Mouse (Mus musculus) forebrain, embryonic 12.5 days (tissue): ENCODE measurements around the gene Hps1. TPM values are rescaled to one million over a fixed set of nuclear protein-coding genes. Genes with fewer than 3 reads are reported as not detected.

Experiments
- ATAC-seq: fragments of 200-750 bp; cut with Nextera tagmentation; 2 replicates; pipeline ENCODE4 v1.8.0; 2017; ENCODE audit warnings: moderate TSS enrichment; ENCODE audit not compliant: low FRiP score
- H3K27ac ChIP-seq: fragments of 300-500 bp; sonication (generic); 2 replicates; pipeline ENCODE4 v1.5.1; 2016; ENCODE audit warnings: mild to moderate bottlenecking
- H3K27me3 ChIP-seq: fragments of 300-500 bp; sonication (generic); 2 replicates; pipeline ENCODE4 v1.6.1; 2016; ENCODE audit warnings: mild to moderate bottlenecking
- H3K36me3 ChIP-seq: fragments of 300-500 bp; sonication (generic); replicated peaks from 2 replicates; pipeline ENCODE4 v1.6.1; 2016; ENCODE audit warnings: mild to moderate bottlenecking
- H3K4me1 ChIP-seq: fragments of 300-500 bp; sonication (generic); 2 replicates; pipeline ENCODE4 v1.6.1; 2016
- H3K4me2 ChIP-seq: fragments of 300-500 bp; sonication (generic); 2 replicates; pipeline ENCODE4 v1.6.1; 2016; ENCODE audit warnings: mild to moderate bottlenecking, moderate library complexity
- H3K4me3 ChIP-seq: fragments of 300-500 bp; sonication (generic); replicated peaks from 2 replicates; pipeline ENCODE4 v1.5.1; 2016; ENCODE audit warnings: mild to moderate bottlenecking
- H3K9ac ChIP-seq: fragments of 300-500 bp; sonication (generic); 2 replicates; pipeline ENCODE4 v1.6.1; 2016; ENCODE audit warnings: mild to moderate bottlenecking
- H3K9me3 ChIP-seq: fragments of 300-500 bp; sonication (generic); 2 replicates; pipeline ENCODE4 v1.6.1; 2016
- WGBS: fragments of 180-500 bp; shearing (Covaris S2); methylation state at CpG from one replicate; pipeline ENCODE4 v1.1.7; 2016; 5-methylcytosine and 5-hydroxymethylcytosine counted together
- polyA plus RNA-seq: library from polyadenylated mRNA; unstranded; fragments of >200 nt; fragmentation: Nextera tagmentation; extraction: Ambion mirVana; gene quantifications from 2 replicates; pipeline ENCODE4 v1.2.1, GENCODE M21; 2016

Hps1 gene
- 16.4 and 16.9 TPM in 2 replicates for polyA plus RNA-seq

GRCm38 (mm10) chr19:42779531-42780155 lies at the start of gene Hps1:
Gene Hps1 (minus strand): TSS chr19:42779978.
- ATAC-seq: peak; percentile 98
- Histone ChIP-seq H3K4me3 (peak within 1 kb of the TSS; percentile 55), H3K9me3 (no peaks in the 10 kb centered on the region), H3K27me3 (peaks cover 2% of the 10 kb centered on the region; the same call in 1 of the 2 replicates), H3K9ac (peak within 1 kb of the TSS; percentile 57), H3K36me3 (no peaks in the 10 kb centered on the region), H3K4me1 (peaks cover 17% of the 10 kb centered on the region), H3K4me2 (peak within 1 kb of the TSS; percentile 59), H3K27ac (peak within 1 kb of the TSS; percentile 74)
- under 1% methylated on average over 43 of the region's 43 CpGs for WGBS

GRCm38 (mm10) chr19:42829196-42829595 lies 49.4 kb upstream of the Hps1 start:
- Histone ChIP-seq H3K9ac (no peak overlapping the region), H3K4me2 (no peak overlapping the region), H3K36me3 (no peaks in the 10 kb centered on the region), H3K27ac (no peak overlapping the region), H3K9me3 (no peaks in the 10 kb centered on the region), H3K4me1 (no peaks in the 10 kb centered on the region), H3K27me3 (no peaks in the 10 kb centered on the region), H3K4me3 (no peak overlapping the region)
- 73% methylated on average over 4 of the region's 4 CpGs for WGBS
- ATAC-seq: no peak

DNA sequence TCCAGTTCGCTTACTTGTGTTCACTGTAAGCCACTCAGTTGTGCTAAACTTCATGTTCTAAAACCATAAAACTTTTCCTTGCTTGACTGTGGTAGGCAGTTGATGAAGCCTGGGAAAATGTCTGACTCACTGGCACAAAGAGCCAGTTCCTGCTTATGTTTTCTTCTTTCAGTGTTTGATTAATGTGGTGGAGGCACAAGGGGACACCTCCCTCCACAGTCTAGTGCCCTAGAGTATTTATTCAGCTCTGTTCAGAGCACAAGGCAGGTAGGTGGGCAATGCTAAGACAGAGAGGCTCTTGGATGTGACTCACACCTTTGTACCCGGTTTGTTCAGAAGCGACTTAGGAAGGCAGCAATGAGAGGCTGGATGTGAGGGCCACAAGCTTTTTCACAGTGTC lies 48.1 kb upstream of the Hps1 start:
- Histone ChIP-seq H3K27ac (no peak overlapping the region), H3K4me1 (no peaks in the 10 kb centered on the region), H3K36me3 (no peaks in the 10 kb centered on the region), H3K9ac (no peak overlapping the region), H3K4me2 (no peak overlapping the region), H3K4me3 (no peak overlapping the region), H3K27me3 (no peaks in the 10 kb centered on the region), H3K9me3 (no peaks in the 10 kb centered on the region)
- WGBS: 93% methylated on average over 3 of the region's 3 CpGs
- ATAC-seq: no peak

DNA sequence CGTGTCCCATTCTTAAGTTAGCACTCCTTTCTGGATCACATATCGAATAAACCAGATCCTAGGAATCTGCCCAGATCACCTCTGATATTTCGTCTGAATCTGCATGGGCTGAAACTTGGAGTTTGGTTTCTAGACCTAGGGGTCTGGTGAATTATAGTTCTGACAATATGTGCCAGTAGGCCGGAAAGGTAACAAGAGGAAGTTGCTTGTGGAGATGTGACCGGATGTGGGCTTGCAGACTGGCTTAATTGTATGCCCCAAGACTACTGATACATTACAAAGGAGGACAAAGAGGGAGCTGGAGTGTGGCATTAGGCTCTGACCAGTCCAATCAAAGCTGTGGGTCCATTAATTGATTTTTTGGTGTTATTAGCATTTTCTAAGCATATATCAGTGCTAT lies 40.3 kb upstream of the Hps1 start:
- H3K36me3 ChIP-seq: no peaks in the 10 kb centered on the region
- WGBS: 84% methylated on average over 5 of the region's 5 CpGs
- no peak overlapping the region for H3K4me3 ChIP-seq
- H3K4me2 ChIP-seq: no peak overlapping the region
- H3K27ac ChIP-seq: no peak overlapping the region
- no peaks in the 10 kb centered on the region for H3K27me3 ChIP-seq
- H3K9me3 ChIP-seq: no peaks in the 10 kb centered on the region
- no peak for ATAC-seq
- no peak overlapping the region for H3K9ac ChIP-seq
- H3K4me1 ChIP-seq: no peaks in the 10 kb centered on the region

GRCm38 (mm10) chr19:42817761-42818160 lies 38.0 kb upstream of the Hps1 start:
- WGBS: 69% methylated on average over 2 of the region's 2 CpGs
- Histone ChIP-seq H3K36me3 (no peaks in the 10 kb centered on the region), H3K27me3 (no peaks in the 10 kb centered on the region), H3K4me3 (no peak overlapping the region), H3K4me1 (no peaks in the 10 kb centered on the region), H3K9ac (no peak overlapping the region), H3K4me2 (no peak overlapping the region), H3K27ac (no peak overlapping the region), H3K9me3 (no peaks in the 10 kb centered on the region)
- no peak for ATAC-seq

GRCm38 (mm10) chr19:42816261-42816660 lies 36.5 kb upstream of the Hps1 start:
- Histone ChIP-seq H3K4me1 (no peaks in the 10 kb centered on the region), H3K27me3 (no peaks in the 10 kb centered on the region), H3K4me3 (no peak overlapping the region), H3K9ac (no peak overlapping the region), H3K9me3 (no peaks in the 10 kb centered on the region), H3K27ac (no peak overlapping the region), H3K36me3 (no peaks in the 10 kb centered on the region), H3K4me2 (no peak overlapping the region)
- WGBS: 93% methylated on average over 2 of the region's 2 CpGs
- no peak for ATAC-seq

GRCm38 (mm10) chr19:42810140-42810539 lies 30.4 kb upstream of the Hps1 start:
- 88% methylated on average over 5 of the region's 5 CpGs for WGBS
- Histone ChIP-seq H3K9me3 (no peaks in the 10 kb centered on the region), H3K27ac (no peak overlapping the region), H3K4me1 (no peaks in the 10 kb centered on the region), H3K27me3 (no peaks in the 10 kb centered on the region), H3K36me3 (no peaks in the 10 kb centered on the region), H3K9ac (no peak overlapping the region), H3K4me3 (no peak overlapping the region), H3K4me2 (no peak overlapping the region)
- ATAC-seq: no peak

- WGBS: 92% methylated on average over 10 of the region's 10 CpGs
- Histone ChIP-seq H3K27ac (no peak overlapping the region), H3K27me3 (no peaks in the 10 kb centered on the region), H3K36me3 (no peaks in the 10 kb centered on the region), H3K4me3 (no peak overlapping the region), H3K4me1 (no peaks in the 10 kb centered on the region), H3K9ac (no peak overlapping the region), H3K4me2 (no peak overlapping the region), H3K9me3 (no peaks in the 10 kb centered on the region)
- no peak for ATAC-seq
Observed at GRCm38 (mm10) chr19:42809491-42809890, 29.7 kb upstream of the Hps1 start.

DNA sequence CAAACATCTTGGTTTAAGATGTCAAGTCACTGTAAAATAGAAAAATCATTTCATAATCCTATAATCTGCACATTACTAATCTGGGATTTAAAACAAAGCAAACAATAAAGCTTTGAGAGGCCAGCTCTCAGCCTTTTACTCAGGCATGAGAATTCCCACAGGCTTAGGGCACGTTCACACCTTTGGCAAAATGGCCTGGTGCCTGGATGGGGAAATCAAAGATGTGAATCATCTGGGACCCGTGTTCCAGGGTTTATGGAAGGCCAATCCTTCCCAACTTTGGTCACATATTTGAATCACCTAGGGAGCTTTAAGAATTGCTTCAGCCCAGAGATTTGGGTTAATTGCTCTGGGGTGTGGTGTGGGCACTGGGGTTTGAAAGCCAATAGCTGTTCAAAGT lies 18.1 kb upstream of the Hps1 start:
- 65% methylated on average over 2 of the region's 2 CpGs for WGBS
- Histone ChIP-seq H3K9me3 (no peaks in the 10 kb centered on the region), H3K27ac (no peak overlapping the region), H3K4me2 (no peak overlapping the region), H3K4me3 (no peak overlapping the region), H3K27me3 (peaks cover 28% of the 10 kb centered on the region), H3K4me1 (peaks cover 5% of the 10 kb centered on the region; the same call in 1 of the 2 replicates), H3K36me3 (no peaks in the 10 kb centered on the region), H3K9ac (no peak overlapping the region)
- ATAC-seq: no peak

GRCm38 (mm10) chr19:42795801-42796200 lies 16.0 kb upstream of the Hps1 start:
- no peak overlapping the region for H3K27ac ChIP-seq
- peaks cover 28% of the 10 kb centered on the region for H3K27me3 ChIP-seq
- WGBS: 37% methylated on average over 9 of the region's 9 CpGs
- H3K36me3 ChIP-seq: no peaks in the 10 kb centered on the region
- H3K4me3 ChIP-seq: no peak overlapping the region
- H3K9ac ChIP-seq: no peak overlapping the region
- ATAC-seq: no peak
- H3K4me1 ChIP-seq: peaks cover 5% of the 10 kb centered on the region; the same call in 1 of the 2 replicates
- H3K4me2 ChIP-seq: peak overlapping the region; percentile 72
- H3K9me3 ChIP-seq: no peaks in the 10 kb centered on the region

- Histone ChIP-seq H3K4me1 (peaks cover 5% of the 10 kb centered on the region; the same call in 1 of the 2 replicates), H3K9ac (peak overlapping the region; percentile 52; the same call in 1 of the 2 replicates), H3K27me3 (peaks cover 28% of the 10 kb centered on the region), H3K4me2 (peak overlapping the region; percentile 72), H3K9me3 (no peaks in the 10 kb centered on the region), H3K36me3 (no peaks in the 10 kb centered on the region), H3K27ac (no peak overlapping the region), H3K4me3 (peak overlapping the region; percentile 39)
- WGBS: 2% methylated on average over 31 of the region's 31 CpGs
- ATAC-seq: peak; percentile 89
Observed at GRCm38 (mm10) chr19:42794914-42795613, 15.3 kb upstream of the Hps1 start.

DNA sequence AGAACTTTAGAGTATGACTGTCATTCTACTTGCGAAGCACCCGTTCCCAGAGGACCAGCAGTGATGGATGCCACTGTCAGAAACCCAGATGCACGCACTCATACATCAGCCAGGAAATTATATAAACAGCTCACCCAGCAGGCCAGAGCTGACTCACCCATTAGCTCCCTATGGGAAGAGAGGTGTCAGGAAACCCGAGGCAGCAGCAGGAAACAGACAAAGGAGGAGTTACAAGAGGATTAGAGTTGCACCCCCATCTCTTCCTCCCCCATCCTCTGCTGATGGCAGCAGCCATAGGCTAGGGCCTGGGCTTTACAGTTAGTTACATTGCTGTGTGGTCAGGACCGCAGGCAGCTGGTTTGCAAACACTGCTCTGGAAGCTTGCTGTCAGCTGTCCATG lies 8.5 kb upstream of the Hps1 start:
- peaks cover 22% of the 10 kb centered on the region for H3K4me1 ChIP-seq
- no peak overlapping the region for H3K4me2 ChIP-seq
- no peaks in the 10 kb centered on the region for H3K36me3 ChIP-seq
- no peak overlapping the region for H3K27ac ChIP-seq
- H3K9me3 ChIP-seq: no peaks in the 10 kb centered on the region
- no peak overlapping the region for H3K9ac ChIP-seq
- H3K4me3 ChIP-seq: no peak overlapping the region
- no peak for ATAC-seq
- peaks cover 10% of the 10 kb centered on the region; the same call in 1 of the 2 replicates for H3K27me3 ChIP-seq
- WGBS: 59% methylated on average over 5 of the region's 5 CpGs
